Mouse (Mus musculus): Measurements from ENCODE around the gene Dgkg. TPM values are rescaled to one million over a fixed set of nuclear protein-coding genes. Genes with fewer than 3 reads are reported as not detected.
A peak's percentile ranks its signal among the peaks of the same experiment; 100 is the strongest.

Gene Dgkg
- polyA plus RNA-seq, 1 experiment from 2014 or later, result 3.5 TPM

DNA sequence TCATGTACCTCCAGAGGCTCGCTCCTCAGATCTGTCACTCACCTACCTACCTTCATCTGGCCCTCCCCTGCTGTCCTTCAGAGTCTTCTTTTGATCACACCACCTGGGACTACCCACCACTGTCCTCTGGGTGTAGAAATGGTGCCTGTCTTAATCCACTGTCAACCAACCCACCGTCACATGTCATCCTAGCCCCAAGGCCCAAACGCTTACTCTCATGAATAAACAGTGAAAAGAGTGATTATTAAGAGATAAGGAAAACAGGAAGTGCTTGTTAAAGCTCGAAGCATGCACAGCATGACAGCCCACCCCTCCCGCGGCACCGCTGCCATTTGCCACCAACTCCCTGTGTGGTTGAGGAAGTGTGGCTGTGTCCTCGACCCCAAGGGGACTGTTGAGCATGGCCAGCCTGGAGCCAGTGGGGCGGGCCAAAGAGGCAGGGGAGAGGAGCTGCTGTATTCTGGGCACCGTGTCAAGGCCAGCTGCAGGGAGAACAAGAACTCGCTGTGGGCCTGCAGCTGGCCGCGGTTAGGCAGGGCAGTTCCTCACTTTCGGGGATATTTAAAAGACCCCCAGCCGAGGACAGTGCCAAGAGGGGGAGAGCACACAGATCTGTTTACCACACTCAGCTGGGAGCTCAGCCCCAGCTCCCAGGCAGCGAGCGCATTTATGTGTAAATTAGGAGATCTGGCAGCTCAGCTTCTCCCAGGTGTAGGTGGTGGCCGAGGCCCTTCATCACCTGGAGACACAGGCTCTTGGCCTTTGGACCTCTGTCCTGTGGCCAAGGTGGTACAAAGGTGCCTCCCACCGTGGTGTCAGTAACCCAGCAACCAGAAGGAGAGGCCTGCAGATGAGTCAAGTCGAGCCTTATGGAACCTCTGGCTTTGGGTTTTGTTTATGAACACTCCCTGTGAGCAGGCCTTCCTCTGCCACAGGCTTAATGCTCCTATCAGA lies 139.3 kb downstream of the Dgkg start:
- Histone ChIP-seq H3K27me3 (replicated peaks; ENCODE audit: control insufficient read depth, insufficient read depth, low read length) (no peaks in the 10 kb centered on the region), H3K9ac (ENCODE audit: low read depth, low read length) (no peak overlapping the region), H3K9me3 (ENCODE audit: control insufficient read depth) (no peaks in the 10 kb centered on the region), H3K36me3 (ENCODE audit: control insufficient read depth, insufficient read depth) (no peaks in the 10 kb centered on the region; the same call in 1 of the 2 replicates), H3K4me1 (replicated peaks; ENCODE audit: control insufficient read depth, insufficient read depth, low read length) (peaks cover 7% of the 10 kb centered on the region; the same call in 1 of the 2 replicates), H3K4me2 (replicated peaks; ENCODE audit: low read depth) (no peak overlapping the region), H3K4me3 (ENCODE audit: low read depth, low read length) (no peak overlapping the region), H3K27ac (ENCODE audit: low read depth, low read length) (no peak overlapping the region)
- WGBS, result 26% methylated on average over 20 of the region's 20 CpGs
- peak; percentile 71 for ATAC-seq
- no peak for TF ChIP-seq CTCF (IDR thresholded peaks at IDR 0.05; ENCODE audit: low read depth)

DNA sequence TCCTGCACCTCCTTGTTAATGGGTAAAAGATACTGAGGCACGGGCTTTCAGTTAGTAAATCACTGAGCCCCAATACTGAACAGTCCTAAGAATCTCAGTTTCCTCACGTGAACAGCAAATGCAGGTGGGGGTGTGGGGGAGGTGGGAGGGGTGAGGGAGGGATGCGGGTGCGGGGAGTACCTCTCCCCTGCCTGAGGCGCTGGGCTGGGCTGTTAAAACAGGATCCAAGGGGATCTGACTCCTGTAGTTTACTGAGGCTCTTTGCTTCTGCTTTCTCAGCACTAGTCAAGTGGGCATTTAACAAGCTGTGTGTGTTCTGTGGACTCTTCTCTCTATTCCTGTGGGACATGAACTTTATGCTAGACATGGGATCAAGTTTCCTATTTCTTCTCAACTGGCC lies 141.5 kb downstream of the Dgkg start:
- 59% methylated on average over 5 of the region's 5 CpGs for WGBS
- TF ChIP-seq CTCF (IDR thresholded peaks at IDR 0.05; ENCODE audit: low read depth), result no peak
- Histone ChIP-seq H3K9me3 (ENCODE audit: control insufficient read depth) (no peaks in the 10 kb centered on the region), H3K27me3 (replicated peaks; ENCODE audit: control insufficient read depth, insufficient read depth, low read length) (no peaks in the 10 kb centered on the region), H3K4me1 (replicated peaks; ENCODE audit: control insufficient read depth, insufficient read depth, low read length) (peaks cover 7% of the 10 kb centered on the region; the same call in 1 of the 2 replicates), H3K9ac (ENCODE audit: low read depth, low read length) (no peak overlapping the region), H3K27ac (ENCODE audit: low read depth, low read length) (no peak overlapping the region), H3K4me2 (replicated peaks; ENCODE audit: low read depth) (no peak overlapping the region), H3K36me3 (ENCODE audit: control insufficient read depth, insufficient read depth) (no peaks in the 10 kb centered on the region; the same call in 1 of the 2 replicates), H3K4me3 (ENCODE audit: low read depth, low read length) (no peak overlapping the region)
- ATAC-seq, result no peak

DNA sequence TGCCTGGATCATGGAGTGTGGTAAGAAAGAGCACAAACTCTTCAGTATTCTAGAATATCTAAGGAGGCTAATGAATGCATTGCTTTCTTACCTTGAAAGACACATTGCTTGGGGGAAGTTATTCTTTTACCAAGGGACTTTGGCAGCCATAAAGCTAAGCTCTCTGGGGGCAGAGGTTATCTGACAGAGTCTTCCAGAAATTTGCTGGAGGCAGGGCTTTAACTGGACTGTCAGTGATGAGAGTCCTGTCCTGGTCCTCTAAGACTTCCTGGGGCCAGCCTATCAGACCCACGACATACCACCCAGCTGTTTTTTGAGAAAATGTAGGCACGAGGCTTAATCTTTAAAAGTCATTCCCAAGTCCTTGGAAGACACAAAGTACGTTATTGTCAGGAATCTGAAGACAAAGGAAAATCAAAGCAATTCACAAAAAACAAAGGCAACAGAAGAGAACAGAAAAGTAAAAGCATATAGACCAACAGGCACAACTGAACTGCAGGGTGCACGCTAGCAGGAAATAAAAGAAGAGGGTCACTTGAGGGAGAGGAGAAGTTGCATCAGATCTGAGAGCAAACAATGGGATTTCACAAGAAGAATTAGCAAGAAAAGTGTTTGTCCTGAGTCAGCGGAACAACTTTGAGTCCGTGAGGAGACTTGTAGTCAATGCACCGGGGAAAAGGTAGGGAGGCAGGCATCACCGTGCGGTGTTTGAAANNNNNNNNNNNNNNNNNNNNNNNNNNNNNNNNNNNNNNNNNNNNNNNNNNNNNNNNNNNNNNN lies 146.0 kb downstream of the Dgkg start:
- H3K4me1 ChIP-seq (replicated peaks; ENCODE audit: control insufficient read depth, insufficient read depth, low read length), result no peaks in the 10 kb centered on the region; the same call in 1 of the 2 replicates
- H3K9me3 ChIP-seq (ENCODE audit: control insufficient read depth), result no peaks in the 10 kb centered on the region
- no peak overlapping the region for H3K4me2 ChIP-seq (replicated peaks; ENCODE audit: low read depth)
- no peak overlapping the region for H3K9ac ChIP-seq (ENCODE audit: low read depth, low read length)
- WGBS, result 26% methylated on average over 9 of the region's 9 CpGs
- ATAC-seq, result peak; percentile 59
- no peaks in the 10 kb centered on the region for H3K36me3 ChIP-seq (ENCODE audit: control insufficient read depth, insufficient read depth)
- H3K4me3 ChIP-seq (ENCODE audit: low read depth, low read length), result no peak overlapping the region
- no peak overlapping the region for H3K27ac ChIP-seq (ENCODE audit: low read depth, low read length)
- TF ChIP-seq CTCF (IDR thresholded peaks at IDR 0.05; ENCODE audit: low read depth), result no peak
- H3K27me3 ChIP-seq (replicated peaks; ENCODE audit: control insufficient read depth, insufficient read depth, low read length), result no peaks in the 10 kb centered on the region

- Histone ChIP-seq H3K9ac (ENCODE audit: low read depth, low read length) (no peak overlapping the region), H3K4me2 (replicated peaks; ENCODE audit: low read depth) (no peak overlapping the region), H3K4me3 (ENCODE audit: low read depth, low read length) (no peak overlapping the region), H3K27me3 (replicated peaks; ENCODE audit: control insufficient read depth, insufficient read depth, low read length) (no peaks in the 10 kb centered on the region), H3K4me1 (replicated peaks; ENCODE audit: control insufficient read depth, insufficient read depth, low read length) (no peaks in the 10 kb centered on the region), H3K27ac (ENCODE audit: low read depth, low read length) (no peak overlapping the region), H3K9me3 (ENCODE audit: control insufficient read depth) (no peaks in the 10 kb centered on the region), H3K36me3 (ENCODE audit: control insufficient read depth, insufficient read depth) (no peaks in the 10 kb centered on the region)
- no peak for ATAC-seq
- TF ChIP-seq CTCF (IDR thresholded peaks at IDR 0.05; ENCODE audit: low read depth), result no peak
- 90% methylated on average over 5 of the region's 5 CpGs for WGBS
These were observed 148.0 kb downstream of the Dgkg start for GRCm38 (mm10) chr16:22508936-22509563.

DNA sequence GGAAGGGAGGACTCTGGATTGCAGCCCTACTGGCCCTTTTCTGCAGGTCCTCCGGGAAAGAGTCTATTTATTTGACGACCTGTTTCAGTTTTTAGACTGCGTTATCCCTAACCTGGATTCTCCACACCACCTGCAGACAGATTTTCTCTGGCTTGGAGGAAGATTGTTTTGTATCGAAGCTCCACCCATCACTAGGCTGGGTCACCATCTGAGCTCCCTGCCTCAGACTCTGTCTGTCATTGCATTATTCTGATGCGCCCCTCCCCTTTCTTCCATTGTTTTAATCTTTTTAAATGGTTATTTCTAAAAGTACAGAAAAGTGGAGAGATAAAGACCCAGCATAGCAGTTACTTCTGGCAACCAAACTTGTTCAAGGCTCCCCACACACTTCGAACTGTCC lies 151.4 kb downstream of the Dgkg start:
- ATAC-seq, result no peak
- Histone ChIP-seq H3K9ac (ENCODE audit: low read depth, low read length) (no peak overlapping the region), H3K36me3 (ENCODE audit: control insufficient read depth, insufficient read depth) (no peaks in the 10 kb centered on the region), H3K27me3 (replicated peaks; ENCODE audit: control insufficient read depth, insufficient read depth, low read length) (no peaks in the 10 kb centered on the region; the same call in 1 of the 2 replicates), H3K27ac (ENCODE audit: low read depth, low read length) (no peak overlapping the region), H3K4me3 (ENCODE audit: low read depth, low read length) (no peak overlapping the region), H3K4me1 (replicated peaks; ENCODE audit: control insufficient read depth, insufficient read depth, low read length) (no peaks in the 10 kb centered on the region), H3K4me2 (replicated peaks; ENCODE audit: low read depth) (no peak overlapping the region), H3K9me3 (ENCODE audit: control insufficient read depth) (no peaks in the 10 kb centered on the region)
- 80% methylated on average over 6 of the region's 6 CpGs for WGBS
- TF ChIP-seq CTCF (IDR thresholded peaks at IDR 0.05; ENCODE audit: low read depth), result no peak

- no peak overlapping the region for H3K4me3 ChIP-seq (ENCODE audit: low read depth, low read length)
- no peak for TF ChIP-seq CTCF (IDR thresholded peaks at IDR 0.05; ENCODE audit: low read depth)
- H3K4me1 ChIP-seq (replicated peaks; ENCODE audit: control insufficient read depth, insufficient read depth, low read length), result no peaks in the 10 kb centered on the region
- no peak overlapping the region for H3K9ac ChIP-seq (ENCODE audit: low read depth, low read length)
- peaks cover 6% of the 10 kb centered on the region; the same call in 1 of the 2 replicates for H3K36me3 ChIP-seq (ENCODE audit: control insufficient read depth, insufficient read depth)
- 56% methylated on average over 8 of the region's 8 CpGs for WGBS
- no peak for ATAC-seq
- H3K27ac ChIP-seq (ENCODE audit: low read depth, low read length), result peak overlapping the region; percentile 15
- no peak overlapping the region for H3K4me2 ChIP-seq (replicated peaks; ENCODE audit: low read depth)
- H3K9me3 ChIP-seq (ENCODE audit: control insufficient read depth), result no peaks in the 10 kb centered on the region
- no peaks in the 10 kb centered on the region; the same call in 1 of the 2 replicates for H3K27me3 ChIP-seq (replicated peaks; ENCODE audit: control insufficient read depth, insufficient read depth, low read length)
These were observed 152.2 kb downstream of the Dgkg start for GRCm38 (mm10) chr16:22504851-22505250.

Data from intestine, postnatal 0 days (tissue).